Mouse (Mus musculus) heart, postnatal 0 days (tissue): ENCODE measurements around the gene Xk.

ENCODE experiments used
- CTCF ChIP-seq: IDR thresholded peaks from 2 replicates; pipeline ENCODE4 v1.5.1; 2016; ENCODE audit warnings: antibody characterized with exemption, control low read depth, low read depth
- EP300 ChIP-seq: IDR thresholded peaks from 2 replicates; pipeline ENCODE4 v1.6.1; 2016; ENCODE audit warnings: antibody characterized with exemption, low read depth

DNA sequence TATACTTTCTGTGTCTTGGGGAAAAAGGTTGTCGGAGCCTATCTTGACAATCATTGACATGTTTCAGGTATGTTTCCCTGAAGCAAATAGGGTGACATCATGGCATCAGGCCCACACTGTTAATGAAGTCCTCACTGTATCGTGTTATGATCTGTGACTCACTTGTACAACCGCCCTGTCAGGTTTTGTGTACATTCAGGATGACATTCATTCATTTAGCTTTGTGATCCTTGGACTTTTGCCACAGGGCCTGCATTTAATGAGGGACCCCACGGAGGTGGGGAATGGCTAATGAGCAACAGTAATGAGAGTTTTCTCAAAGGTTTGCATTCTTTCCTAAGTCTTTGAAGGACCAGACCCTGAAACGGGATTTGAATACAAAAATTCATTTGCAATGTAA is 23.6 kb upstream of the Xk start:
- no peak for TF ChIP-seq CTCF
- TF ChIP-seq EP300, result no peak
